Mouse (Mus musculus) left cerebral cortex, postnatal 10 days (tissue): ENCODE measurements at regions not wholly inside any gene's neighbourhood (a gene's known extent, or its start where the extent isn't known, plus 50 kb on each side); places are given as distances from the start of the nearest gene placed in this dataset.

ENCODE experiments used
- DNase-seq, 2 experiments: peaks; one replicate each; pipeline ENCODE4 v3.0.0; 2021 to 2022; ENCODE audit warnings: low spot score in 2 of 2, mixed read lengths in 1 of 2; ENCODE audit errors: extremely low spot score in 1 of 2
- intact Hi-C: fragments of 180-260 bp; cut with DNase I; formaldehyde crosslinking; loops from one replicate; pipeline ENCODE4 v1.15.1; 2025

- no peak for DNase-seq
- intact Hi-C loops, result no loop called here
These were observed 399.3 kb downstream of the Ppargc1a start for GRCm38 (mm10) chr5:51168206-51168605.

DNA sequence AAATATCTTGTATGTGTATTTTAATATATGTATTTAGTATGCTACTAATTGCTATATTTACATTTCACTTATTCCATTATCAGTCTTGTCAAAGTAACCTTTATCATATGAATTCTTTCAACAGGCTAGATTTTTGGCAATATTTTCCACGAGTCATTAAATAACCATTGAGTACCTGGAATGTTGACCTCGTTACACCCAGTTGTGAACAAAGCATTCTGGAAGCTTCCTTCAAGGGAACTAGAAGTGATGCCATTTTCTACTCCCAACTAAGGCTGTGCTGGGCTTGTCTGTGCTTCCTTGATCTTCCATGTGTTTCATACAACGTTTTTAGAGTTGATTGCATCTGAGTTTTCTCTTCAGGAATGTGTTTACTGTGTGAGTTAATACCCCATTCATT is 410.6 kb downstream of the Ppargc1a start:
- intact Hi-C loops, result no loop called here
- DNase-seq, result no peak

DNA sequence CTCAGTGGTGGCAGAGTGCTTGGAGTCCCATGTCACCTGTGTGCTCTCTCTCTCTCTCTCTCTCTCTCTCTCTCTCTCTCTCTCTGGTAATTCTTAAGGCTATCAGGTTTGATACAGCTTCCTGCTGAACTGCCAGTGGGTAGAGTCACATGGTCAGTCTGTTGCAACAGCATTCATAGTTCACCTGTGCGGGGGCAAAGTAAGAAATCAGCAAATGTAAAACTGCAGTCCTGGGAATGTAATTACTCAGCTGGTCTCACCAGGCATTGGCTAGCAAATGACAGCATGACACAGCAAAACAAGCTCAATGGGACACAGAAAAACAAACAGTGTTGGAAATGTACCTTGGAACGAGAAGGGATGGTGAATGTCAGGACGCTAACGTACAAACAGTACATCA is 422.7 kb downstream of the Ppargc1a start:
- intact Hi-C loops, result no loop called here
- no peak for DNase-seq

- intact Hi-C loops, result no loop called here
- DNase-seq, result no peak
These were observed 442.4 kb downstream of the Ppargc1a start for GRCm38 (mm10) chr5:51125091-51125490.

DNA sequence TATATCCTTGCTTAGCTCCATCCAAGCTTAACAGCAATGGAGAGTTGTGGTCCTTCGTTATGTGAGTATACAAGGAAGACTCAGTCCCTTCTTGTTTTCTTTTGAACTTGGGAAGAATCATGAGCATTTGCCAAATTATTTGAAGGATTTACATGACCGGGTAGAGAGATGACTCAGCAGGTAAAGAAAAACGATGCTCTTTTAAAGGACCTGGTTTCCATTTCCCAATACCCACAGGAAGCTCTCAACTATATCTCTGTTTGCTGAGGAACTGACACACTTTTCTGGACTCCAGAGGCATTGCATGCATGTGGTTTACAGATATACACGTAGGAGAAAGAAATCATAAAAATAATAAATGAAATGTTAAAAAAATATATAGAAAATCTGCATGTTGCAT is 457.5 kb downstream of the Ppargc1a start:
- DNase-seq, result no peak
- intact Hi-C loops, result no loop called here

DNA sequence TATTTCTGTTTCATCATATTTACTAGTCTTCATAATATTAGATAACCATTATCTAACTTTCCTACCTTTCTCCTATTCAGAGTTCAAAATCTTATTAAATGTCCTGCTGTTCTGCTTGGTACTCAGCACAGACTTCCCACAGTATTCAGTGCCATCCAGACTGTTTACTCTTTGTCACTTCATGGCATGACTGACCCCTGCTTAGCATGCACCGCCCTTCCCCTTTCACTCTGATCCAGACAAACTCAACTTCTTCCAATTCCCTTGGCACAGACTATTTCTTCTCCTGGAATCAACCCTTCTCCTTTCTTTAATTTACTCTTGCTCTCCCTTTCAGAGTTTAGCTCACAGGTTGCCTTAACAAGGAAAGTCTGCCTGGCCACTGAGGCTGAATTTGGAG is 458.8 kb downstream of the Ppargc1a start:
- DNase-seq, result peak in 1 of 2 experiments; percentile 12
- intact Hi-C loops, result no loop called here

DNA sequence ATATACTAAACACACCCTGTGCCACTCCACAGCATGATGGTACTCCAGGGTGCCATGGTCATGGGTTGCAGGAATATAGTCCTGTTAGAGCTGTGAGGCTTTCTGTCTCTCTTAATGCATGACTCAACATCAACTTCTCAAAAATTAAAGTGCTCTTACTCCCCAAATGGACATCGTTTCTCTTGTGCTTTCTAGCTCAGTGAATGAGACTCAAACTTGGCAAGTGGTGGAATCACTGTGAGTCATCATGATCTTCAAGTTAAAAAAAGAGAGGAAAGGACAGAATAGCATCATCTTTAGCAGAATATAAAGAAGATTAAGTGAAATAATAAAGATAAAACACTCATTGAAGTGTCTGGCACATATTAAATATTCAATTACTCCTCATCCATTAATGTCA is 459.3 kb downstream of the Ppargc1a start:
- DNase-seq, result no peak
- intact Hi-C loops, result no loop called here

DNA sequence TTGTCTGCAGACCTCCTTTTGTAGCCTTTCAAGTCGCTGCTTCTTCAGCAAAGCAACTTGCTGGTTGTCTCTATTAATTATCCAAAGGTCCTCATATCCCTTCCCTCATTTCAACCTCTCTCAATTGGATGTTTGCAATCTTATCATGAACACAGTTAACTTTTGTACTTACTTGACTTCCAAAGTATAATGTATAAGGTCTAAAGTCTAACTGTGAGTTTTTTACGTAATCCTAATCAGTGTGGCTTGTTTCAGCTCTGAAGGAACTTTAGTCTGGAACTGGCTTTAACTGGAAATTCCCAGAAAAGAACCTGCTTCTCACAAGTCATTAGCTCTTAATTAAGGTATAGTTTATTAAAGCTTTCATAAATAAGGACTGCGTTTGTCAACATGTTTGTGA is 467.6 kb downstream of the Ppargc1a start:
- intact Hi-C loops, result no loop called here
- no peak for DNase-seq

DNA sequence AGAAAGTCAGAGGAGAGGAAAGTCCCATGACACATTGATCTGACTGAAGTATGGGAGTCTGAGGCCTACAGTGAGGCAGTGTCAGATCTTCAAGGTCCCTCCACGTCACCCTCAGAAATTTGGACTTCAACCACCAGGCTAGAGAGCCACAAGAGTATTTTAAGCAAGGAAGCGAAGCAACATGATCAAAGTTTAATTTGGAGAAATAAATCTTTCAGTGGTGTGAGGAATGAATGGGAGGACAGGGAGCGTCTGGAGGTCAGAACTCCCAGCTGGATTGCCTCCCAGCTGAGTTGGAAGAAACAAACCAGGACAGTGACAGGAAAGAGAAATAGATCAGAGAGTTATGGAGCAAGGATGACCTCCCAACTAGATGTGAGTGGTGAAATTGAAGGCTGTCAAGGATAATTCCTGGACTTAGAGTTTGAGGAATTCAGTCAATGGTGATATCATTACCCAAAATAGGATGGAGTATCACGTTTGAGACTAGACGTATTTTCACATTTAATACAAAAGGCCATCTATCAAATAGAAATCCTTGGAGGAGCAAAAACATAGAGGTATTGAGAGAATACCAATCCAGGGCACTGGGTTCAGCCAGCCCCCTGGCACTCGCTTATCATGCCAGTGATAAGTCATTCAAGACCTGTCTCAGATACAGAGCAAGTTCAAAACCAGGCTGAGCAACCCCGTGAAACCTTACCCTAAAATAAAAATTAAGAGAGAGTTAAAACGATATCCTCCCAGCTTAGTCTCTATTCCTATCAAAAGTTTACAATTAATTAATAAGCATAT is 494.7 kb downstream of the Ppargc1a start:
- intact Hi-C loops, result no loop called here
- no peak for DNase-seq

- intact Hi-C loops, result no loop called here
- DNase-seq, result no peak
These were observed 495.4 kb downstream of the Ppargc1a start for GRCm38 (mm10) chr5:51072146-51072545.

DNA sequence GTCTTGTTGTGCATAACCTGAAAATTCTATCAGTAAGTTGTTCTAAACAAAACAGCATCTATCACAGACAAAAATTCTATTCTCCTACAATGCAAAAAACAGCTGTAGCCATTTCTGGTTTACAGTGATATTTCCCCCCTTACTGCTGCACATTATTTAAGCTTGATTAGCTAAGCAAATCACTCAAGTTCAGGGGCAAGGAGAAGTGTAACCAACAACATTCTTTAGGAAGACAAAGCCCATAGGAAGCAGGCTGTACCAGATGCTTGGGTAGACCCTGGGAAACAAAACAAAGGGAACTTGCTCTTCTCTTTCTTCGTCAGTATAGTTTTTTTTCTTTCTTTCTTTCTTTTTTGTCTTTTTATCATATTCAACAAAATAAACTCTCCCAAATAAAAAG is 497.9 kb downstream of the Ppargc1a start:
- no peak for DNase-seq
- intact Hi-C loops, result no loop called here

- intact Hi-C loops, result no loop called here
- DNase-seq, result no peak
These were observed 521.7 kb downstream of the Ppargc1a start for GRCm38 (mm10) chr5:51045872-51046271.

DNA sequence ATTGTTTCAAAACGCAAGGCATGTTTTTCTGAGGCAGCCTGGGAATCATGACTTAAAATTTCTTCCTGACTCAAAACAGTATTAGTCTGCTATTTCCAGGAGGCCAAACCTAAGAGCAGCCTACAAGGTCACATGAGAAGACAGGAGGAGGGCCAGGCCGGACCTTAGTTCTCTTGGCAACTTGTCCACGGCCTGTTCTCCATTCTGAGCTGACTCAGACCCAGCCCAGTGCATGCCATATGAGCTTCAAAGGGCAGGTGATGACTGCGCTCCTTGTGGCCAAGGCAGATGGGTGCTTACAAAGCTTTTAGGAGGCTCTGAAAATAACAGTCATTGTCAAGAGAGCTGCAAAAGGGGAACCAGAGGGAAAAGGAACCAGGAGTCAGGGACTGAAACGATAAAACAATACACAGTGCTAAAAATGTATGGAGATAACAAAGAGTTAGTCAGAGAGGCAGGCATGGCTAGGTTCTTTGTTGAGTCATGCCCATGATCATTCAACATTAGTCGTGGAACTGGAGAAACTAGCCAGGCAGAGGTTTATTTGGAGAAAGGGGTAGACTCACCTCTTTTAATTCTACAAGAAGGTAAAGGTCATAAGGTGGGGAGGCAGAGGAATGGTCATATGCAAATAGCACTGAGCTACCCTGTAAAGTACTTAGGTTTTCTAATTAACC is 525.8 kb downstream of the Ppargc1a start:
- intact Hi-C loops, result no loop called here
- peak in 1 of 2 experiments; percentile 11 for DNase-seq

DNA sequence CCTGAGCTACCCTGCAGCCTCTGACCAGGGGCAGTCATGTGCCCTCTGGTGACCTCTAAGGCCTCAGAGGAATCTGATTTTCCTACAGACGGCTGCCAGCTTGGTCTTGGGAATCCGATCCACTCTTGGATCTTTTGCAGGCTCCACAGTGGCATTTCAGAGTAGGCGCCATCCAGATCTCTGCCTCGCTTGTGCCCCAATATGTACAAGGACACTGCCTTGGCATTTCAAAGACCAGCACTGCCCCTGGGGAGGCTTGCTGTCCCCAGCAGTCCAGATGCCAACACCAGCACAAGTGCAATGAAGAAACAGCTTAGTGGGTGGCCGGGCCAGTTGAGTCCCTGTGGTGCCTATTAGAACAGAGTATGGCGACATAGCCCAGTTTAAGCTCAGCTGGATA is 526.6 kb downstream of the Ppargc1a start:
- no peak for DNase-seq
- intact Hi-C loops, result no loop called here

DNA sequence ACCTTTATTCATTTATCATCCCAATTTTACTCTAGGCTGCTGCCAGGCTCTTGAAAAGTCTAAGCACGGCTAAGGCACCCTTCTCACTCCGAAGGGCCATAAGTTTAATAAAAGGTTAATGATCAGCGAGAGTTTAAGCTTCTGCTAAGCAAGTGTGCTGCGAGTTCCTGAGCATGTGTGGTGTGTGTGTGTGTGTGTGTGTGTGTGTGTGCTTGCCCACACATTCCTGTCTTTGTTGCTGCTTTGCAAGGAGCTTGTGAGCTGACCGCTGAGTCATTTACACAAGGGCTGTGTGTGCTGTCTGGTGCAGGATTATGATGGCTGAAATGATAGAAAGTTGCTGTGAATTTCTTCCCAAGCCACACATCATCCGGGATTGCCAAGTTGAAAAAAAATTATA is 527.1 kb downstream of the Ppargc1a start:
- intact Hi-C loops, result no loop called here
- DNase-seq, result no peak

GRCm38 (mm10) chr5:51039713-51040178 is 527.8 kb downstream of the Ppargc1a start:
- intact Hi-C loops, result no loop called here
- peak in 1 of 2 experiments; percentile 11 for DNase-seq

GRCm38 (mm10) chr5:51036450-51036990 is 531.0 kb downstream of the Ppargc1a start:
- intact Hi-C loops, result no loop called here
- DNase-seq, result no peak

DNA sequence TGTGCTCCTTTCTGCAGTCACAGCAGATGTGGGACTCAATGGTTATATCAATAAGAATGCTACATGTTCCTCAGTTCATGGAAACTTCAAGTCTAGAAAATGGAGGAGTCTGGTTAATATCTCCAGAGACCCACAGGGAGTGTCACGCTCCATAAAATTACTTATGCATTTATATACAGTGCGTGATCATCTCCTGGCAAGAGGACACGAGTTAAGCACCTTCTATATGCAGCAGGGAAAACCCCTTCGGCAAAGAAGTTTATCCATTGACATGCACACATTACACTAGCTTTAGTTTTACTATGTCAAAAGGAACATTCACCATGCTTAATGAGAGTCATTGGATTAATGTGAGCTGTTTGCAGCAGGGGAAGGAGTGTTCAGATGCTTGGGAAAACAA is 538.6 kb downstream of the Ppargc1a start:
- intact Hi-C loops, result no loop called here
- no peak for DNase-seq

GRCm38 (mm10) chr5:50990822-50991537 is 576.5 kb downstream of the Ppargc1a start:
- no peak for DNase-seq

More at GRCm38 (mm10) chr5:50990822-50991537, 576.5 kb downstream of the Ppargc1a start:
- intact Hi-C loops, result no loop called here
